Mouse (Mus musculus) limb, embryonic 10.5 days (tissue): ENCODE data around the gene Dync1i1. TPM values are rescaled to one million over a fixed set of nuclear protein-coding genes. Genes with fewer than 3 reads are reported as not detected.
A peak's percentile ranks its signal among the peaks of the same experiment; 100 is the strongest.

Source experiments
- DNase-seq: peaks from one replicate; pipeline ENCODE4 v3.0.0-alpha.2; 2017; ENCODE audit warnings: low spot score
- H3K27ac ChIP-seq: fragments of 300-500 bp; sonication (generic); 2 replicates; pipeline ENCODE4 v1.5.1; 2016; ENCODE audit warnings: mild to moderate bottlenecking
- H3K27me3 ChIP-seq: fragments of 300-500 bp; sonication (generic); 2 replicates; pipeline ENCODE4 v1.6.1; 2016; ENCODE audit warnings: low read depth, mild to moderate bottlenecking; ENCODE audit not compliant: poor library complexity, severe bottlenecking
- H3K36me3 ChIP-seq: fragments of 300-500 bp; sonication (generic); 2 replicates; pipeline ENCODE4 v1.6.1; 2016; ENCODE audit warnings: mild to moderate bottlenecking, moderate library complexity
- H3K4me1 ChIP-seq: fragments of 300-500 bp; sonication (generic); 2 replicates; pipeline ENCODE4 v1.6.1; 2016
- H3K4me3 ChIP-seq: fragments of 300-500 bp; sonication (generic); 2 replicates; pipeline ENCODE4 v1.5.1; 2016; ENCODE audit warnings: mild to moderate bottlenecking, moderate library complexity
- H3K9me3 ChIP-seq: fragments of 300-500 bp; sonication (generic); replicated peaks from 2 replicates; pipeline ENCODE4 v1.6.1; 2016; ENCODE audit warnings: mild to moderate bottlenecking
- WGBS: fragments of 180-500 bp; shearing (Covaris S2); methylation state at CpG from one replicate; pipeline ENCODE4 v1.1.7; 2016; 5-methylcytosine and 5-hydroxymethylcytosine counted together
- polyA plus RNA-seq: library from polyadenylated mRNA; unstranded; fragments of >200 nt; fragmentation: Nextera tagmentation; extraction: Ambion mirVana; gene quantifications from 2 replicates; pipeline ENCODE4 v1.2.1, GENCODE M21; 2016

Dync1i1 gene
- polyA plus RNA-seq, 1 experiment from 2014 or later = 5.8 TPM

GRCm38 (mm10) chr6:6004756-6005485 is 279.5 kb downstream of the Dync1i1 start:
- Histone ChIP-seq H3K27me3 (no peaks in the 10 kb centered on the region), H3K9me3 (no peaks in the 10 kb centered on the region), H3K4me1 (peaks cover 16% of the 10 kb centered on the region), H3K36me3 (no peaks in the 10 kb centered on the region), H3K4me3 (no peak overlapping the region), H3K27ac (peak overlapping the region; percentile 85)
- WGBS = 68% methylated on average over 12 of the region's 12 CpGs
- no peak for DNase-seq

- H3K27me3 ChIP-seq = no peaks in the 10 kb centered on the region
- DNase-seq = peak; percentile 92
- H3K4me3 ChIP-seq = peak overlapping the region; percentile 56
- H3K9me3 ChIP-seq = no peaks in the 10 kb centered on the region
- H3K4me1 ChIP-seq = peaks cover 16% of the 10 kb centered on the region
- WGBS = 3% methylated on average over 42 of the region's 42 CpGs
- H3K27ac ChIP-seq = peak overlapping the region; percentile 85
- H3K36me3 ChIP-seq = no peaks in the 10 kb centered on the region
These were observed 280.5 kb downstream of the Dync1i1 start for GRCm38 (mm10) chr6:6005762-6006431.

GRCm38 (mm10) chr6:6011364-6011763 is 285.9 kb downstream of the Dync1i1 start:
- no peak overlapping the region for H3K27ac ChIP-seq
- no peaks in the 10 kb centered on the region for H3K27me3 ChIP-seq
- 84% methylated on average over 2 of the region's 2 CpGs for WGBS
- H3K9me3 ChIP-seq = no peaks in the 10 kb centered on the region
- no peaks in the 10 kb centered on the region for H3K36me3 ChIP-seq
- no peak for DNase-seq
- no peak overlapping the region for H3K4me3 ChIP-seq
- peaks cover 11% of the 10 kb centered on the region for H3K4me1 ChIP-seq

GRCm38 (mm10) chr6:6015616-6016015 is 290.2 kb downstream of the Dync1i1 start:
- H3K4me1 ChIP-seq = peaks cover 28% of the 10 kb centered on the region
- H3K9me3 ChIP-seq = no peaks in the 10 kb centered on the region
- no peaks in the 10 kb centered on the region for H3K27me3 ChIP-seq
- H3K4me3 ChIP-seq = no peak overlapping the region
- no peaks in the 10 kb centered on the region for H3K36me3 ChIP-seq
- H3K27ac ChIP-seq = no peak overlapping the region
- 56% methylated on average over 15 of the region's 15 CpGs for WGBS
- DNase-seq = no peak

GRCm38 (mm10) chr6:6016931-6017330 is 291.5 kb downstream of the Dync1i1 start:
- Histone ChIP-seq H3K36me3 (no peaks in the 10 kb centered on the region), H3K27me3 (no peaks in the 10 kb centered on the region), H3K9me3 (no peaks in the 10 kb centered on the region), H3K4me1 (peaks cover 28% of the 10 kb centered on the region), H3K4me3 (no peak overlapping the region), H3K27ac (no peak overlapping the region; the same call in 1 of the 2 replicates)
- WGBS = 14% methylated on average over 9 of the region's 9 CpGs
- DNase-seq = peak; percentile 79

GRCm38 (mm10) chr6:6023976-6024375 is 298.5 kb downstream of the Dync1i1 start:
- no peaks in the 10 kb centered on the region for H3K9me3 ChIP-seq
- H3K27ac ChIP-seq = no peak overlapping the region
- no peaks in the 10 kb centered on the region for H3K27me3 ChIP-seq

GRCm38 (mm10) chr6:6027664-6028063 is 302.2 kb downstream of the Dync1i1 start:
- peaks cover 12% of the 10 kb centered on the region; the same call in 1 of the 2 replicates for H3K4me1 ChIP-seq
- DNase-seq = no peak
- H3K36me3 ChIP-seq = no peaks in the 10 kb centered on the region
- WGBS = 85% methylated on average over 6 of the region's 6 CpGs
- no peak overlapping the region for H3K4me3 ChIP-seq
- no peaks in the 10 kb centered on the region for H3K9me3 ChIP-seq
- H3K27me3 ChIP-seq = no peaks in the 10 kb centered on the region
- H3K27ac ChIP-seq = peak overlapping the region; percentile 28; the same call in 1 of the 2 replicates

More at GRCm38 (mm10) chr6:6023976-6024375, 298.5 kb downstream of the Dync1i1 start:
- H3K36me3 ChIP-seq = no peaks in the 10 kb centered on the region
- no peak for DNase-seq
- H3K4me3 ChIP-seq = no peak overlapping the region
- WGBS = 37% methylated on average over 6 of the region's 6 CpGs
- peaks cover 21% of the 10 kb centered on the region; the same call in 1 of the 2 replicates for H3K4me1 ChIP-seq

- WGBS = 36% methylated on average over 18 of the region's 18 CpGs
- Histone ChIP-seq H3K4me1 (peaks cover 19% of the 10 kb centered on the region), H3K27ac (peak overlapping the region; percentile 74), H3K27me3 (no peaks in the 10 kb centered on the region), H3K36me3 (peaks cover 10% of the 10 kb centered on the region; the same call in 1 of the 2 replicates), H3K4me3 (no peak overlapping the region), H3K9me3 (no peaks in the 10 kb centered on the region)
- no peak for DNase-seq
These were observed 313.5 kb downstream of the Dync1i1 start for GRCm38 (mm10) chr6:6038773-6039550.

- Histone ChIP-seq H3K4me3 (no peak overlapping the region), H3K4me1 (0 out of 2 replicates have a peak, but pooled peaks cover 4% of the 10 kb centered on the region), H3K27ac (no peak overlapping the region), H3K27me3 (no peaks in the 10 kb centered on the region), H3K36me3 (peaks cover 24% of the 10 kb centered on the region), H3K9me3 (no peaks in the 10 kb centered on the region)
- 88% methylated on average over 12 of the region's 12 CpGs for WGBS
- no peak for DNase-seq
These were observed 321.4 kb downstream of the Dync1i1 start for GRCm38 (mm10) chr6:6046729-6047424.

GRCm38 (mm10) chr6:6052696-6053095 is 327.3 kb downstream of the Dync1i1 start:
- Histone ChIP-seq H3K27ac (no peak overlapping the region), H3K9me3 (no peaks in the 10 kb centered on the region), H3K4me3 (no peak overlapping the region), H3K27me3 (no peaks in the 10 kb centered on the region), H3K4me1 (peaks cover 7% of the 10 kb centered on the region; the same call in 1 of the 2 replicates), H3K36me3 (peaks cover 20% of the 10 kb centered on the region)
- DNase-seq = no peak
- WGBS = 78% methylated on average over 11 of the region's 11 CpGs

GRCm38 (mm10) chr6:6053946-6054345 is 328.5 kb downstream of the Dync1i1 start:
- Histone ChIP-seq H3K27ac (no peak overlapping the region), H3K36me3 (peaks cover 20% of the 10 kb centered on the region), H3K4me1 (peaks cover 7% of the 10 kb centered on the region; the same call in 1 of the 2 replicates), H3K9me3 (no peaks in the 10 kb centered on the region), H3K4me3 (no peak overlapping the region), H3K27me3 (no peaks in the 10 kb centered on the region)
- 90% methylated on average over 3 of the region's 3 CpGs for WGBS
- DNase-seq = no peak

- 63% methylated on average over 3 of the region's 3 CpGs for WGBS
- H3K27me3 ChIP-seq = no peaks in the 10 kb centered on the region
- H3K27ac ChIP-seq = no peak overlapping the region; the same call in 1 of the 2 replicates
- H3K36me3 ChIP-seq = 0 out of 2 replicates have a peak, but pooled peaks cover 2% of the 10 kb centered on the region
- peaks cover 10% of the 10 kb centered on the region; the same call in 1 of the 2 replicates for H3K4me1 ChIP-seq
- H3K4me3 ChIP-seq = no peak overlapping the region
- no peak for DNase-seq
- no peaks in the 10 kb centered on the region for H3K9me3 ChIP-seq
These were observed 333.1 kb downstream of the Dync1i1 start for GRCm38 (mm10) chr6:6058548-6058947.
